Mouse (Mus musculus) central nervous system, embryonic 11.5 days (tissue): Measurements from ENCODE around the gene Lrrc32. TPM values are rescaled to one million over a fixed set of nuclear protein-coding genes. Genes with fewer than 3 reads are reported as not detected.

Experiments
- polyA plus RNA-seq: library from polyadenylated mRNA; depleted of rRNA; stranded (reverse); fragments of >200 nt; gene quantifications from 2 replicates; pipeline ENCODE4 v1.2.3, GENCODE M21; 2012; rRNA removed

The Lrrc32 gene
- 3.4 and 5.6 TPM in 2 replicates for polyA plus RNA-seq

GRCm38 (mm10) chr7:98489131-98489530 is at the start of gene Lrrc32:
Gene Lrrc32, plus strand, starts transcription at chr7:98489283.

GRCm38 (mm10) chr7:98439956-98440466 is 49.1 kb upstream of the Lrrc32 start, which contains the start of gene Gucy2d:
Gene Gucy2d, plus strand, starts transcription at chr7:98440416.

Other genes starting within 250 kb of the Lrrc32 start
- gene Acer3, start 168.1 kb upstream of the Lrrc32 start, polyA plus RNA-seq, result 9.3 and 17.9 TPM in 2 replicates
- 7.1 and 16.4 TPM in 2 replicates for gene Tsku, start 128.0 kb upstream of the Lrrc32 start, polyA plus RNA-seq
- gene Gucy2d, start 48.9 kb upstream of the Lrrc32 start, polyA plus RNA-seq, result not detected in 2 replicates
- gene Emsy, start 167.5 kb downstream of the Lrrc32 start, polyA plus RNA-seq, result 37.9 and 63.0 TPM in 2 replicates
- 53.3 and 63.4 TPM in 2 replicates for gene Thap12, start 213.8 kb downstream of the Lrrc32 start, polyA plus RNA-seq